Mouse (Mus musculus): Measurements from ENCODE around the gene Eif3k.

- TF ChIP-seq EP300 (IDR thresholded peaks at IDR 0.05; ENCODE audit: insufficient read depth, low read depth, low read length) (no peak), POLR2A (IDR thresholded peaks at IDR 0.05; ENCODE audit: insufficient read depth, low read depth, low read length) (no peak)
Observed at GRCm38 (mm10) chr7:28953476-28954376, 27.9 kb downstream of the Eif3k start.

All from heart, adult 2 months (tissue).